Mouse (Mus musculus): ENCODE data around the gene Higd1a. TPM values are rescaled to one million over a fixed set of nuclear protein-coding genes. Genes with fewer than 3 reads are reported as not detected.

Higd1a gene
- polyA plus RNA-seq, 1 experiment from 2014 or later, result 214 TPM

DNA sequence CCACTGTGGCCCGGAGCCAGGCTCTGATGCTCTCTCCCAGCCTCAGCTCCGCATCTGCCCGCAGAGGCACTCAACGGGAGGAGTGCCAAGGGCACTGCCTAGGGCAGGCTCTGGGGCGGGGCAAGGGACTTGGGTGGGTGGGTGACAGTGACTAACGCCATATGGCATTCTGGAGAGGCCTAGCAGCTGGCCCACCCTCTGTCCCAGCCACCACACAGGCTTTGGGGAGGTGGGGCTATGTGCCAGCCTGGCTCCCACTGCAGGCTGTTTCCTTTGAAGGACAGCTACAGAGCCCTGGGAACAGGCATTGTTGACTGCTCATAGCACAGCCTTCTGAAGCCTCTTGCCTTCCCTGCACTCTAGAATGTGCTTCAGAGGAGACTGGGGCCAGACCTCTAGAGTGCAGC lies 35.6 kb downstream of the Higd1a start:
- no peak for DNase-seq (ENCODE audit: low spot score)
- H3K4me1 ChIP-seq (replicated peaks; ENCODE audit: control insufficient read depth, insufficient read depth, low read length), result no peaks in the 10 kb centered on the region
- no peak overlapping the region for H3K4me2 ChIP-seq
- ATAC-seq (replicated peaks; ENCODE audit: low FRiP score), result no peak
- no peak overlapping the region for H3K4me3 ChIP-seq (ENCODE audit: low read depth, low read length)
- H3K9me3 ChIP-seq (ENCODE audit: control insufficient read depth, low read length), result no peaks in the 10 kb centered on the region
- no peak overlapping the region for H3K27ac ChIP-seq (ENCODE audit: low read depth, low read length)
- no peaks in the 10 kb centered on the region for H3K27me3 ChIP-seq (replicated peaks; ENCODE audit: control insufficient read depth, insufficient read depth, low read length)
- H3K9ac ChIP-seq (ENCODE audit: low read depth, low read length), result no peak overlapping the region
- H3K36me3 ChIP-seq (ENCODE audit: control insufficient read depth, insufficient read depth, low read length), result no peaks in the 10 kb centered on the region
- 75% methylated on average over 6 of the region's 6 CpGs for WGBS

DNA sequence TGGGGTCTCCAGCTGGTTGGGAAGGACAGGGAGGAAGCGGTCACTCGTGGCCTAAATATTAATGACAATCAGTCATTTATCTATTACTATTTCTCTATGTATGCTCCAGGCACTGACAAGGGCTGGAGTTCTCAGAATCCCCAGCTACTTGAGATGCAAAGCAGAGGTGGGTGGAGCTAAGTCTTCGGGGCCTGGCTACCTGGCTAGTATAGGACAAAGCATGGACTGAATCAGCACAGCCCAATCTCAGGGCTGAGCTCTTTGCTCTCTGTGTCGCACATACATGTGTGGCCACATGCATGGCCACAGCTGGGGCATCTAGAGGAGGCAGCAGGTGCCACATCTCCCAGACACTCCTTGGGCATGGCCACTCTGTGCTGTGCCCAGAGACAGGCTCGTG lies 37.4 kb downstream of the Higd1a start:
- no peak overlapping the region for H3K27ac ChIP-seq (ENCODE audit: low read depth, low read length)
- no peaks in the 10 kb centered on the region for H3K36me3 ChIP-seq (ENCODE audit: control insufficient read depth, insufficient read depth, low read length)
- ATAC-seq (replicated peaks; ENCODE audit: low FRiP score) (no peak), DNase-seq (ENCODE audit: low spot score) (no peak)
- no peaks in the 10 kb centered on the region for H3K4me1 ChIP-seq (replicated peaks; ENCODE audit: control insufficient read depth, insufficient read depth, low read length)
- no peaks in the 10 kb centered on the region for H3K27me3 ChIP-seq (replicated peaks; ENCODE audit: control insufficient read depth, insufficient read depth, low read length)
- no peak overlapping the region for H3K9ac ChIP-seq (ENCODE audit: low read depth, low read length)
- H3K4me2 ChIP-seq, result no peak overlapping the region
- no peaks in the 10 kb centered on the region for H3K9me3 ChIP-seq (ENCODE audit: control insufficient read depth, low read length)
- WGBS, result 68% methylated on average over 5 of the region's 5 CpGs
- no peak overlapping the region for H3K4me3 ChIP-seq (ENCODE audit: low read depth, low read length)

DNA sequence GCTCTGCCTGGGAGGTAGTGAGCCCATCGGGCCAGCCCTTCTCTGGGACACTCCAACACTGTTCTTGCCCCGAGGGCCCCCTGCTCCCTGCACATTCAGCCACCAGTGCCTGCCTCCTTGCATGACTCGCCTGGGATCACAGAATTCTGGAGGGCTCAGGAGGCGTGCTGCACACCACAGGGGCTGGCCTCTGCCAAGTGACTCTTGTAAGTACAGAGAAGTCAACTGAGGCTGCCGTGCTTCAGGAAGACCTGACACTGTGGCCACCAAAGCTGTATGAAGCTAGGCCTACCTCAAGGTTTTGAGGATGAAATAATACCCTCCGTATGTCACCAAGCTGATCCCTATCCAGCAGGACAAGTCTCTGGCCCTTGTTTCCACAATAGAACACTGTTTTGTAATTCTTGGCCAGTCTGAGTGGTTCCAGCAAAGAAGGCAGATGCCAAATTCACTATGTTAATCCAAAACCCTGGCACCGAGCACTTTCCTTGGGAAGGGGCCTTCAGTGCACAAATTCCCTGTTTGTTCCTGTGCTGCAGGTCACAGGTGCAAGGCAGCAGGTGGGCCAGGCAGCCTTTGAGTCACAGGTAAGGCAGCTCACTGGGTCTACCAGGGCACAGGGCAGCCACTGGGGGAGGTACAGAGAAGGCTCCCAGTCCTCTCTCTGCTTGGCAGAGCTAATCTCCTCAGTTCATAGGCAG lies 38.2 kb downstream of the Higd1a start:
- H3K4me1 ChIP-seq (replicated peaks; ENCODE audit: control insufficient read depth, insufficient read depth, low read length), result no peaks in the 10 kb centered on the region
- H3K27me3 ChIP-seq (replicated peaks; ENCODE audit: control insufficient read depth, insufficient read depth, low read length), result no peaks in the 10 kb centered on the region
- 70% methylated on average over 7 of the region's 7 CpGs for WGBS
- no peaks in the 10 kb centered on the region for H3K9me3 ChIP-seq (ENCODE audit: control insufficient read depth, low read length)
- no peak overlapping the region for H3K4me2 ChIP-seq
- no peak overlapping the region for H3K4me3 ChIP-seq (ENCODE audit: low read depth, low read length)
- no peak for DNase-seq (ENCODE audit: low spot score)
- H3K27ac ChIP-seq (ENCODE audit: low read depth, low read length), result no peak overlapping the region
- no peaks in the 10 kb centered on the region for H3K36me3 ChIP-seq (ENCODE audit: control insufficient read depth, insufficient read depth, low read length)
- H3K9ac ChIP-seq (ENCODE audit: low read depth, low read length), result no peak overlapping the region
- no peak for ATAC-seq (replicated peaks; ENCODE audit: low FRiP score)

DNA sequence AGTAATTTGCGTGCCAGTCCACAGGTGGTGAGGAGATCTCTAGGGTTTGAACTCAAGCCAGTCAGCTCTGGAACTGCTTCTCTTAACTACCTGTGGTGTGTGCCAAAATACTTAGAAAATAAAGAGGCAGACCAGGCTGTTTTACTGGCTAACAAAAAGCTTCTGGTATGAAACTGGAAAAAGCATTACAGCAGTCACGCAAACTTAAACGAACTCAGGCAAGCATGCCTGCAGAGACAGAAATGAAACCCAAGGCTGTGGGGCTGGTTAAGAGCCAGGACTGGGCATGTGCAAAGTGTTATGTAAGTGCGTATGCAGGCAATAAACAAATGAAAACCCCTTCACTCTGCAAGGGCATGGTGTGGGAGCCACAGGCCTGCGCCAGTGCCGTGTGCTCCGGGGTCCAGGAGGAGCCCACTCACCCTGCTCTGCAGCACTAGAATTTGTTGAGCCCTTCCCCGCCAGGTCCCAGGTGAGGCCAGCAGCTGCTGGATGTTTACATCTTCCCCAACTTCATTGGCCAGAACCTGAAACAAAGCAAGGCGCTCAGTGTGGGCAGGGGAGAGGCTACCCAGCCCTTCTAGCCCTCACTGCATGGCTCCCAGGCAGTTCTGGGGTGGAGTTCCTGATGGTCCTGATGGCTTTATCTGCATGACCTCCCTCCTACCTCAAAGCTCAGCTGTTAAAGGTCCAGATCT lies 38.9 kb downstream of the Higd1a start:
- no peaks in the 10 kb centered on the region for H3K36me3 ChIP-seq (ENCODE audit: control insufficient read depth, insufficient read depth, low read length)
- no peak for ATAC-seq (replicated peaks; ENCODE audit: low FRiP score)
- no peak overlapping the region for H3K4me2 ChIP-seq
- H3K9ac ChIP-seq (ENCODE audit: low read depth, low read length), result no peak overlapping the region
- H3K9me3 ChIP-seq (ENCODE audit: control insufficient read depth, low read length), result no peaks in the 10 kb centered on the region
- no peak for DNase-seq (ENCODE audit: low spot score)
- H3K27ac ChIP-seq (ENCODE audit: low read depth, low read length), result no peak overlapping the region
- no peaks in the 10 kb centered on the region for H3K27me3 ChIP-seq (replicated peaks; ENCODE audit: control insufficient read depth, insufficient read depth, low read length)
- 70% methylated on average over 9 of the region's 9 CpGs for WGBS
- H3K4me1 ChIP-seq (replicated peaks; ENCODE audit: control insufficient read depth, insufficient read depth, low read length), result no peaks in the 10 kb centered on the region
- H3K4me3 ChIP-seq (ENCODE audit: low read depth, low read length), result no peak overlapping the region

DNA sequence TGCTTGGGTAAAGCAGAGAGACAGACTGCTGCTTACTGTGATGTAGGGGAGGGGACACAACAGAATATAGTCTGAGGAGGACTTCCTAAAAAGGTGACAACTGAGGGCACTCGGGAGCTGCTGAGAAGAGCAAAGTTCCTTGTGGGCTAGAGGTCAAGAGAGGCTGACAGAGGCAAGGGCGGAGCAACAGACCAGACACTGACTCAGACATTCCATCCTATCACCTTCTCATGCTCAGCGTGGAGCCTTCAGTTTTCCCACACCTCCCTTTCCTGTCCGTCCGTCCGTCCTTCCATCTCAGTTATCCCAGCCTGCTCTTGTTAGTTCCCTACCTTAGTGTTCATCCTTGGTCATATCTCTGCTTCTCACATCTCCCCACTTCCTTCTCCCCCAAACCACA lies 43.0 kb downstream of the Higd1a start:
- ATAC-seq (replicated peaks; ENCODE audit: low FRiP score), result no peak
- Histone ChIP-seq H3K27ac (ENCODE audit: low read depth, low read length) (no peak overlapping the region), H3K9ac (ENCODE audit: low read depth, low read length) (no peak overlapping the region), H3K36me3 (ENCODE audit: control insufficient read depth, insufficient read depth, low read length) (no peaks in the 10 kb centered on the region), H3K4me3 (ENCODE audit: low read depth, low read length) (no peak overlapping the region), H3K9me3 (ENCODE audit: control insufficient read depth, low read length) (no peaks in the 10 kb centered on the region), H3K27me3 (replicated peaks; ENCODE audit: control insufficient read depth, insufficient read depth, low read length) (no peaks in the 10 kb centered on the region), H3K4me2 (no peak overlapping the region), H3K4me1 (replicated peaks; ENCODE audit: control insufficient read depth, insufficient read depth, low read length) (no peaks in the 10 kb centered on the region)
- no peak for DNase-seq (ENCODE audit: low spot score)
- WGBS, result 32% methylated on average over 6 of the region's 6 CpGs

DNA sequence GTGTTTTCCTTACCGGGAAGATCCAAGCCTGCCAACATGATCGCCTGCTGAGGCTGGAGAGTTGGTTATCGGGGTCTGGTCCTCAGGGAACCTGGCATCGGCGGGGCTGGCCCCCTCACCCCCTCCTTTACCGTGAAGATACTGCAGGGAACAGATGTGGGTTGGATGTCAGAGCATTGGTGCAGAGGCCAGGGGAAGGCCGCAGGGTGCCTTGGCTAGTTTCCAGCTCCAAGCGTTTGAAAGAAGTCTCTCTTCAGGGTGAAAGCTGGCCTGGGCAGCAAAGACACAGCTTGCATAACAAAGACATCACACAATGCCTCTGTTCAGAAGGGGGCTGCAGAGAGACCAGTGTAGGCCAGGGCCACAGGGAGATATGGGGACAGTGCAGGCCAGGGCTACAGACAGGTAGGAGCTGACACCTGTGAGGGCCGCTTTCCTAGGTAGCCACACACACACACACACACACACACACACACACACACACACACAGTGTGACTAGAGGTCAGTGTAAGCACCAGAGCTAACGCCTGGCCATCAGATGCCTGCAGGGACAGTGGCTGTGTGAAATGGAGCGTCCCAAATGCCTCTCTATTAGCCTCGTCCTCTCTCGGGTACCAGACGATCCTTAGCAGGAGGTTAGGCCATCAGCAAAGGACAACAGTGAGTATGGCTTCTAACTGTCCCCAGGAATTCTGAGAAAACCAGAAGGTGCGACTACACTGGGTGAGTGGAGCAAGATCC lies 47.9 kb downstream of the Higd1a start:
- 48% methylated on average over 15 of the region's 15 CpGs for WGBS
- H3K27me3 ChIP-seq (replicated peaks; ENCODE audit: control insufficient read depth, insufficient read depth, low read length), result no peaks in the 10 kb centered on the region
- no peak overlapping the region for H3K27ac ChIP-seq (ENCODE audit: low read depth, low read length)
- H3K36me3 ChIP-seq (ENCODE audit: control insufficient read depth, insufficient read depth, low read length), result no peaks in the 10 kb centered on the region
- H3K9ac ChIP-seq (ENCODE audit: low read depth, low read length), result no peak overlapping the region
- DNase-seq (ENCODE audit: low spot score), result no peak
- no peak for ATAC-seq (replicated peaks; ENCODE audit: low FRiP score)
- H3K4me3 ChIP-seq (ENCODE audit: low read depth, low read length), result no peak overlapping the region
- H3K4me2 ChIP-seq, result no peak overlapping the region
- H3K9me3 ChIP-seq (ENCODE audit: control insufficient read depth, low read length), result no peaks in the 10 kb centered on the region
- H3K4me1 ChIP-seq (replicated peaks; ENCODE audit: control insufficient read depth, insufficient read depth, low read length), result no peaks in the 10 kb centered on the region

DNA sequence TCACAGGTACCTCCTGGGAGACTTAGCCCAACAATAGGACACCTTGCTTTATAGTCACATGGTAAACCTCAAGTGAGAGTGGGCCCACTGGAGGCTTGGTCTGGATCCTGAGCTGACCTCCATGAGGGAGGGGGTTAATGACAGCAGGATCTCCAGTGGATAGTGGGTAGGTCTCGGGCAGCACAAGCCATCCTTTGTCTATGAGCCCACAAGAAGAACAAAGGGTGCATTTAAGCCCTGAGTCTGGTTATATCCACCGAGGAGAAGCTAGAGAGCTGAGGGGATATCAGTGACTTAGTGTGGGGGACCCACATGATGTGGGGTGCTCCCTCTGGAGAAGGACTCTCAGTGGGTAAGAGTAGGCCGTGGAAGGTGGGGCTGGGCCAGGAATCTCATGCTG lies 49.7 kb downstream of the Higd1a start:
- H3K9me3 ChIP-seq (ENCODE audit: control insufficient read depth, low read length), result no peaks in the 10 kb centered on the region
- H3K36me3 ChIP-seq (ENCODE audit: control insufficient read depth, insufficient read depth, low read length), result no peaks in the 10 kb centered on the region
- no peaks in the 10 kb centered on the region for H3K27me3 ChIP-seq (replicated peaks; ENCODE audit: control insufficient read depth, insufficient read depth, low read length)
- 78% methylated on average over 3 of the region's 3 CpGs for WGBS
- DNase-seq (ENCODE audit: low spot score) (no peak), ATAC-seq (replicated peaks; ENCODE audit: low FRiP score) (no peak)
- H3K4me1 ChIP-seq (replicated peaks; ENCODE audit: control insufficient read depth, insufficient read depth, low read length), result no peaks in the 10 kb centered on the region
- no peak overlapping the region for H3K27ac ChIP-seq (ENCODE audit: low read depth, low read length)
- H3K9ac ChIP-seq (ENCODE audit: low read depth, low read length), result no peak overlapping the region
- no peak overlapping the region for H3K4me2 ChIP-seq
- no peak overlapping the region for H3K4me3 ChIP-seq (ENCODE audit: low read depth, low read length)

DNA sequence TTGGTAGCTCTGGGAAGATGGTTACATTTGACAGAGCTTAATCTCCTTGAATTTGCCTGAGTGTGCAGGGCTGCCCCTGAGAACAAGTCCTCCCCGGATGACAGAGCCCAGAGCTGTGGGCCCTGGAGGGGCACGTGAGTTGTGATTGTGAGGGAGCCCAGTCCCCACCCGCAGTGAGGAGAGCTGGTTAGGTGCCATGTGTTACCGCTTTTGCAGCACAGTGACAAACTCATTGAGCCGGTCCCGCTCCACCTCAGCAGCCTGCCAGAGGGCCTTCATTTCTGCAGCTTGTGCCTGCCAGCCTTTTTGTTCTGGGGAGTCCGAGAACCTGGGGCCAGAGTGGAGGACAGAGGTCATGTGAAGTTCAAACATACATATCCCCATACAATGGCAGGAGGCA lies 50.2 kb downstream of the Higd1a start:
- DNase-seq (ENCODE audit: low spot score), result no peak
- H3K27ac ChIP-seq (ENCODE audit: low read depth, low read length), result no peak overlapping the region
- no peaks in the 10 kb centered on the region for H3K9me3 ChIP-seq (ENCODE audit: control insufficient read depth, low read length)
- no peaks in the 10 kb centered on the region for H3K27me3 ChIP-seq (replicated peaks; ENCODE audit: control insufficient read depth, insufficient read depth, low read length)
- H3K4me2 ChIP-seq, result no peak overlapping the region
- 64% methylated on average over 7 of the region's 7 CpGs for WGBS
- H3K36me3 ChIP-seq (ENCODE audit: control insufficient read depth, insufficient read depth, low read length), result no peaks in the 10 kb centered on the region
- no peak for ATAC-seq (replicated peaks; ENCODE audit: low FRiP score)
- H3K4me1 ChIP-seq (replicated peaks; ENCODE audit: control insufficient read depth, insufficient read depth, low read length), result no peaks in the 10 kb centered on the region
- H3K4me3 ChIP-seq (ENCODE audit: low read depth, low read length), result no peak overlapping the region
- H3K9ac ChIP-seq (ENCODE audit: low read depth, low read length), result no peak overlapping the region
